Mouse (Mus musculus) regulatory T cell (primary cell): ENCODE measurements around the gene Coro7.
"Not testable (repeated sequence)": the region's sequence is repeated elsewhere in the genome, so short reads cannot be mapped to it uniquely, and the experiment has no call there.

ENCODE experiments used
- in situ Hi-C: fragments of 300-600 bp; cut with MboI, MseI; formaldehyde crosslinking; loops from one replicate; pipeline ENCODE4 v1.15.1; 2025; ENCODE audit warnings: high pct_unique_total_duplicates

Coro7 gene

DNA sequence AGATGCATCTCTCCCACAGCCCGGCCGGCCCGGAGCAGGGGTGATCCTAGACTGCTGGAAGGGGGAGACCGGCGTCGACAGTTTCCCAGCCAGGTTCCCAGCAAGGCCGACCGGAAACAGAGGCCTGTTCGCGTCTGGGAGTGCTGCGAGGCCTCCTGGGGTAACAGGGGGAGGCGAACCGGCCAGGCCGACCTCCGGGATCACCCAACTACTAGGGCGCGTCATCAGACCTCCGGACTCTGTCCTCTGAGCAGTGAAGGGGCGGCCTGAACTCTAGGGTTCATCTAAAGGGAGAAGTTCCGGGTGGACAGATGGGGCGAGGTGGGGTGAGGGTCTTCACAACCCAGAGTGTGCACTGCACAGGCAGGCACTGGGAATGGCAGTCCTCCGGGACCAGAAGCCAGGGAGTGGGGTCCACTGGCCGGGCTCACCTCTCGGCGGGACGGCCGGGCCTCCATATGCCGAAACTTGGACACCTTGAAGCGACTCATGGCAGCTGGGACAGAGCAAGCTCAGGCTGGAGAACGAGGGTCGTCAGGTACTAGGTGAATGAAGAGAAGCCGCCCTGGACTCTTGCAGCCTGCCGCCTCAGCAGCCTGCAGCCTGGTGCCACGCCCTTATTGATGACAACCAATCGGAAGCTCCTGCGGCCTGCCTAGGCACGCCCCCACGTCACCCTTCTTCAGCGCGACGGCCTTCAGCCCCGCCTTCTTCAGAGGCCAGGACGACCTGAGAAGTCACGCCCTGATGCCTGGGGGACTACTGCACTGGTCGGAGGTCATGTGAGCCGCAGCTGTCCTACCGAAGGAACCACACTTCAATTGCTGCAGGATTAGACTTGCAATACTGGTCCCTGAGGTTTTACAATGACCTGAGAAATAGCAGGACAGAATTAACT lies at the start of gene Coro7:
Coro7 (minus strand) TSS at position 657 of the 898 bp plus-strand sequence.
- in situ Hi-C loops: no loop called here

GRCm38 (mm10) chr16:4727963-4728362 lies 48.4 kb upstream of the Coro7 start:
- in situ Hi-C loops: no loop called here

DNA sequence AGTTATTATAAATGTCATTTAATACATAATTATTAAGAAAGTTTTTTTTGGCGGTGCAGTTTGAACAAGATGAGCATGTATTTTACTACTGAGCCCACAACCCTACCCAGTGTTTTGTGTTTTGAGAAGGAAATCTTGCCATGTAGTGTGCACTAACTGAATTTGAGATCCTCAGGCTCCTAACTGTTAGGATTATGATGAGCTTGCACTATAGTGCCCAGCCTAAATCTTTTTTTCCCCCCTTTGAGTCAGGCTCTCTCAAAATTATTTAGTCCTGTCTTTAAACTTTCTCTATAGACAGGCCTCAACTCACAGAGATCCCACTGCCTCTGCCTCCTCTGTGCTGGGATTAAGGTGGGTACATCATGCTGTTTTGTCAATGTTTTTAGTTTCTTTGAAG lies 47.9 kb upstream of the Coro7 start:
- in situ Hi-C loops: no loop called here

- in situ Hi-C loops: no loop called here
These were observed 47.1 kb upstream of the Coro7 start for GRCm38 (mm10) chr16:4726528-4727128.

- in situ Hi-C loops: no loop called here
These were observed 46.4 kb upstream of the Coro7 start, which contains the start of gene Hmox2 for GRCm38 (mm10) chr16:4725780-4726527. TSS of gene Hmox2 (plus strand) at chr16:4726361.

DNA sequence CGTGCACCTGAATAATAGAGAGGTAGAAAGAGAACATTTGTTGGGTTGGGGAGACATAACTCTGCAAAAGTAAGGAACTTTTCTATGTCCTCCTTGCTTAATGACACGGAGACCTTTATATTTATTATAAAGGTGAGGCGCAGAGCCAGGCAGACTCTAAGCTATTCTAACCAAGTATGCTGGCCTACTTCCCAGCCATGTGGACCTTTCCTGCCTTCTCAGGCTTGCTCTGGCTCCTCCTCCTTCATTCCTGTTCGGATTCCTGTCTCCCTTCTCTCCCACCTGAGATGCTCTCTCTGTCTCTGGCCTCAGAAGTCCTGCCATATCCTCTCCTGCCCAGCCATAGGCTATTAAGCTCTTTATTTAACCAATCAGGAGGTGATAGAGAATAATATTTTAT lies 45.7 kb upstream of the Coro7 start:
- in situ Hi-C loops: no loop called here

DNA sequence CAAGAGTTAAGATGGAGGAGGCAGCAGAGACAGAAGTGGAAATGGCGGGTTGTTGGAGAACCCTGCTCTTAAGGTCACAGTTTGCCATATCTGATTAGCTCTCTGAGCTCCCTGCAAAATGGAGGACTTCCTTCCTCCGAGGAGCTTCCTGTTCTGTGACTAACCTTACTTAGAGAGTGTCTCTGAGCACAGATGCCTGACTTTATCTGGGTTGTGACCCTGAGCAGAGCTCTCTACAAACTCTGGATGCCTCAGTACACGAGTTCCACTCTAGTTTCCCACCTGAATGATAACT lies 43.3 kb upstream of the Coro7 start:
- in situ Hi-C loops: no loop called here

DNA sequence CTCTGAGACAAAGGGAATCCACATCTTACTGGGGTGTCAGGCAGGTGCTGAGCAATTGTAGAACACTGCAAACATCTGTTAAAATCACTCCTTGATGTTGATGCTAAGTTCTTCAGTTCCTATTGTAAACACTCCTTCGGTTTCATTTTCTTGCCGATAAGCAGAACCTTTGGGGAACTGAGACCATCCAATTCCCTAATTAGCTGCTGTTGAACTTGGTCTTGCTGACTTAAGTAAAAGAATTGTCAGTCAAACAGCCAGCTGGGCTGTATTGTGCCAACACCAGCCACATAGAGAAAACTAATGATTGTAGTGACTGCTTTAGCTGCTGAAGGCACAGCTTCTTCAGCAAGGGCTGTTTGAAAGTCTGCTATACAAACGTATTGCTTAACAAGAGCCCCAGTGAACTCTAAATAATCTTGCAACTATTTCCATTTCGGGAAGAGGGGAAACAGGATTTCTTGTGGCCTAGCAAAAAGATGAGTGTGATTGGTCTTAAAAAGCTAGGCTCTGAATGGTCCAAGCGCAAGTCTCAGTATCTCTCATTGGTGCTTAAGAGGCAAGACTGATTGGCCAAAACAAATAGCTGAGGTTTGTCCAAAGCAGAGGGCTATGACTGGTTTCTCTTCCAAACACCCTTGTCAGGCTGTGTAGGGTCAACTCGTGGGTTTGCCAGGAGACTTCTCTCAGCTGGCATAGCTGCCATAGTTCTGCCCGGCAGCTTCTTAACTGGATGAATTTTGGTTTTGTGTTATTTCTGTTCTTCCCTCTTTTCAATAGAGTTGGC lies 42.7 kb upstream of the Coro7 start:
- in situ Hi-C loops: no loop called here

DNA sequence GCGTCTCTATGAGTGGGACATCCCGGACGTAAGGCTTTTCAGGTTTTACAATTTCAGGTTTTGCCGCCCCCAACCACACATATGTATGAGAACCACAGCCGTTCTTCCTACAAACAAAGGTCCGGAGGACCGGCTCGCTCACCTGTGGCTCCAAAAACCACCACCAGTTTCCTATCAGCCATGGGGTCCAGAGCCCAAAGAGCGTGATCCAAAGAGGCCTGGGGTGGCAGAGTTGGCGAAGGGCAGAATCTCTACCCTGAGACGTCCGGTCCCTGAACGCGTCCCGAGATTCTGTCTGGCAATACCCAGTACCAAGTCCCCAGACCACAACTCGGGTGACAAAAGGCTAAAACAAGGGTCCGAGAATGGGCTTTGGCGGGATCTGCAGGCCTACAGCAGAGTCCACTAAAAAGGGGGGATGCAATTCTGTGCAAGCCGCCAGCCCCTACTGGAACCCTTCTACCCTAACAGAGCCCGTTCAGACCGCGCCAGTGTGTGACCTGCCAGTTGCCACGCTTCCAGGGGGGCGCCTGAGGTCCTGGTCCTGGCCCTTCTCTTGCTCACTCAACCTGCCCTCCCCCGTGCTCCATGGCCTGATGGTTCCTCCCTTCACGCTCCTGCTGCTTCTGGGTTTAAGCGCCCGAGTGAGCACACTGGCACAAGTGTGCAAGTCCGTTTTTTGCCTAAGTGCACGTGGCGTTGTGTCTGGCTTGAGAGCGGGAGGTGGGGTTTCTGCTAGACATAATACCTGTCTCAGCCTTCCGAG lies 39.4 kb upstream of the Coro7 start, which contains the start of gene Nmral1:
Nmral1 (minus strand) TSS at position 604 of the 766 bp plus-strand sequence.
- in situ Hi-C loops: loop anchor here (5.0 kb wide), 1 partner anchor 53 kb away; no protein-coding TSS in a partner anchor

DNA sequence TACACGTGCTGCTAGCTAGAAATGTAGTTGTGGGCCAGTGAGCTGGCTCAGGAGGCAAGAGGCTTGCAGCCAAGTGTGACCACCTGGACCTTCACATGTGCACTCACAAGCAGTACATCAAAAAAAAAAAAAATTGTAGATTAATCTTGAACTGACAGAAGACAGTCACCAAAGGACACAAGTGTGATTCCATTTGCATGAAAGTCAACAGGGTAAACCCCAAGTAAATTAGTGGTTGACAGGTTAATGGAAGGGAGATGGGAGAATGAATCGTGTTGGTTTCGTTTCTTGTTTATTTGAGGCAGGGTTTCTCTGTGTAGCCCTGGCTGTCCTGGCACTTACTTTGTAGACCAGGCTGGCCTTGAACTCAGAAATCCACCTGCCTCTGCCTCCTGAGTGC lies 38.3 kb upstream of the Coro7 start:
- in situ Hi-C loops: loop anchor here (5.0 kb wide), 1 partner anchor 54 kb away; no protein-coding TSS in a partner anchor

DNA sequence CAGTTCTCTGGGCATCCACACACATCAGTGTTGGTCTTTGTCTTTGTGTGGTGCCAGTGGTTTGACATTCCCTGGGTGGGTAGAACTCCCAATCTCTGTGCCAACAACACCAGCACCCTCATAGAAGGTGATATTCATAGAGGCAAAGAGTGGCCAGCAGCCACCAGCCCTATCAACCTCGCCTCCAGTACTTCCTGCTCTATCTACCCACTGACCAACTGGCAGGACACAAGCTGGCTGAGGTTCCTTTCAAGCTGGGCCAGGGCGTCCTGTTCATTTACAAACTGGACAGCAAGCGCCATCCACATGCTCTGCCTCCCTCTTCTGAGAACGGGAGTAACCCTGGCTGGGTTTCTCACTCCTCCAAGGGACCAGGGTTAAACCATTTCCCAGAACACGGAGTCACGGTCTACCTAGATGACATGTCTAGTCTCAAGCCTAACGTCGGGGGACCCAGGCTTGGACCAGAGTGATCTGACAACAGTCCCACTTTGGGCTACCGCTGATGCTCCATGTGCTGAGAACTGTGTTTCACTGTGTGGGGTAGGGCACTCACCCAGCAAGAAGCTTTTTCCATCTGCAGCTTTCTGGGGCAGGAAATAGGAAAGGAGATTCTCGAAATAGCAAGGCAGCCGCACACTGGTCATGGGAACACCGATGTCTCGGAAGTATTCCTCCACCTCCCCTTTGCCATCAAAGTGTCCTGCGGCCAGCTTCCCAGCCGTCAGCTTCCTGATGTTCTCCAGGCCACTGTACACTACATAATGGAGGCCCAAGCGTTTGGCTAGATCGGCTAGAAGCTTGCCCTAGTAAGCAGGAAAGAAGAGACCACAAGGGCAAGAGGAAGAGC lies 34.5 kb upstream of the Coro7 start:
- in situ Hi-C loops: no loop called here

DNA sequence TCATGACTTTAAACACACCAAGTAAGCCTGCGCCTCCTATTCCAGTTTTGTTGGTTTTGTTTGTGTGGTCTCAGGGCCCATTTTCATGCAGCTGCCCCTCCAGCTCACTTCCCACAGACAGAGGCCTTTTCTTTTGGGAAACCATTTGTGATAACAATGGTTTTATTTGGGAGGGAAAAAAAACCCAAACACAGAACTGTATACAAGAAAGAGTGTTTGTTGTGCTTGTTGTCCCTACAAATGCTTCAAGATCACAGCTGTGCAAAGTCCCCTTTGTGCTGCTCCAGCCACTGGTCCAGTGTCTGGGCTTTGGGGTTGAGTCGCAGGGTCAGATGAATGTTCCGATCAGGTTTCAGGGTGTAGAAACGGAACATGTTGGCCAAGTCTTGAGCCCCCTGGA lies 31.6 kb upstream of the Coro7 start:
- in situ Hi-C loops: no loop called here

DNA sequence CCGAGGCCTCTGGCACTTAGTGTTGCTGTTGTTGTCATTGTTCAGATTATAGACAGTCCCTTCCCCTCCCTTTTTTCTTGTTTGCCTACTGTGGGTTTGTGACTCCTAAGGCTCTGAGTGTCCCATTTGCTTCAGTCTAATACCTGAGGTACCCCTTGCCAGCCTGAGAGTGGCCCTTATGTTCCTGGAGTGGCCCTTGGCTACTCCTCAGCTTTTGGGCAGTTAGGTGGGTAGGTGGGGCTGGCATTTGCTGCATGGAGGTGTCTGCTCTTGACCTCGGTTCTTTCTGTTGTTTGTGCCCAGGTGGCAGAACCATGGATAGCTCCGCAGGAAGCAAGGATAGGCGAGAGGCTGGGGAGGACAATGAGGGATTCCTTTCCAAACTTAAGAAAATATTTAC lies 26.0 kb upstream of the Coro7 start:
- in situ Hi-C loops: no loop called here

- in situ Hi-C loops: no loop called here
These were observed 23.1 kb upstream of the Coro7 start for GRCm38 (mm10) chr16:4702646-4703045.

DNA sequence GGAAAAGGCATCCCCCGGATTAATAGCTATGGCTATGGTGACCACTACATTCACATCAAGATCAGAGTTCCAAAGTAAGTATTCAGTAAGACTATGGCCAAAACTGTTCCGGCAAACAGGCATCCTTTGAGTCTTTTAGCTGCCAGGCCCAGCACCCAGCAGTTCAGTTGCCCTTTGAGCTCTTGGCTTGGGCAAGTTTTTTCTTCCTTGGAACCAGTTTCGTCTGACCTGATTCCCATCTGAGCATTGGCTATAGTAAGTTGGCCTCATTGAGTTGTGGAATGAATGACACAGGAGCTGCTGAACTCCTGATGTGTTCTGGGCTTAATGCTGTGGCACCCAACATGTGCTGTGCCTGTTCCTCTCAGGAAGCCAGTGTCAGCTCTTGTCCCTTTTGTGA lies 21.6 kb upstream of the Coro7 start:
- in situ Hi-C loops: no loop called here

- in situ Hi-C loops: not testable (repeated sequence)
These were observed 9.8 kb upstream of the Coro7 start for GRCm38 (mm10) chr16:4689371-4689770.

DNA sequence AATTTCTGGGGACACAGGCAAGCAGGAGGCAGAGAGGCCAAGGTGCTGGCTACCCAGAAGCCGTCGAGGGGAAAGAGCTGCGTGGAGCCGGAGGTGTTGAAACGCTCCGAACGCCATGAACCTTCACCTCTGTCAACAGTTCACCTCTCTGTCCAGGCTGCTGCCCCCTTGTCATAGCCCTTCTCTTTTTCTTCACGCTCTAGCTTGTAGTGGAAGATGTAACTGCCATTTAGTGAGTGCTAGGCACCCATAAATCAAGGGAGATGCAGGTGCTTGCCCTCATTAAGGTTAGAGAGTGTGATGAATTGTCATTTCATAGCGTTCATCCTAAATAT lies 4.8 kb upstream of the Coro7 start:
- in situ Hi-C loops: no loop called here

- in situ Hi-C loops: no loop called here
These were observed 4.2 kb upstream of the Coro7 start for GRCm38 (mm10) chr16:4683581-4684456.

DNA sequence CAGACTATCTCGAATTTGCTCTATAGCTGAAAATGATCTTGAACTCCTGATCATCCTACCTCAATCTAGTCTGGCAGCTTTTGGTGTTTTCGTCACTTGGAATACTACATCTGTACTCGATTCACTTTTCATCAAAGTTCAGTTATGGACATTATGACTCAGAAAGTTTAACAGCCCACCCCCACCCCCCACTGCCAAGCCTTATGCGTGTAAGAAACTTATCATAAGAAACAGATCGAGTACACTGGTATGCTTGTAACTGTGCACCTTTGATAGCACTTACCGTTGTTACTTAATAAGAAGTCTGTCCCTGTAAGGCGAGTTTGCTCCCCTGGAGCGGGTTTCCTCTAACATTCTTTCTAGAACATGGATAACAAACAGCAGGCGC lies 3.6 kb upstream of the Coro7 start:
- in situ Hi-C loops: no loop called here
